Mouse (Mus musculus): Measurements from ENCODE around the gene Vwa1. TPM values are rescaled to one million over a fixed set of nuclear protein-coding genes. Genes with fewer than 3 reads are reported as not detected.
"Not testable (repeated sequence)": the region's sequence is repeated elsewhere in the genome, so short reads cannot be mapped to it uniquely, and the experiment has no call there.

The Vwa1 gene
- total and polyA plus RNA-seq, 3 experiments = 0.13 to 1.8 (median 0.15) TPM

GRCm38 (mm10) chr4:155790021-155790489 lies 15.6 kb upstream of the Vwa1 start, which contains the start of gene Ankrd65:
Ankrd65 (plus strand) TSS chr4:155790439.
- Histone ChIP-seq H3K4me1 (ENCODE audit: control insufficient read depth in 1 of 2, insufficient read depth in 2 of 2) (peaks cover 2 to 8% of the 10 kb centered on the region in 2 experiments; a peak in 3 of 4 replicates), H3K79me2 (replicated peaks; ENCODE audit: control insufficient read depth, extremely low read depth, insufficient read depth, poor library complexity, severe bottlenecking) (no peaks in the 10 kb centered on the region), H3K4me2 (ENCODE audit: insufficient read depth, low read depth, poor library complexity, severe bottlenecking) (no peak within 1 kb of the TSS), H3K27me3 (replicated peaks) (peaks cover 32% of the 10 kb centered on the region), H3K4me3 (replicated peaks in 1 of 3; ENCODE audit: low read depth in 2 of 3, low read length in 2 of 3, poor library complexity in 1 of 3) (no peak within 1 kb of the TSS), H3K9ac (ENCODE audit: insufficient read depth, low read depth) (no peak within 1 kb of the TSS), H3K9me3 (replicated peaks; ENCODE audit: low read length) (no peaks in the 10 kb centered on the region), H3K36me3 (replicated peaks in 1 of 2; ENCODE audit: control insufficient read depth in 1 of 2, insufficient read depth in 1 of 2, low read length in 1 of 2) (no peaks in the 10 kb centered on the region), H3K27ac (ENCODE audit: insufficient read depth, low read depth) (no peak within 1 kb of the TSS)
- dilution Hi-C loops (cut with MboI; ENCODE audit: extremely low pct_ligation_motif_present, extremely low pct_unique_long_range_greater_than_20kb, low sequenced_read_pairs) = no loop called here
- no peak for TF ChIP-seq CTCF (conservative IDR thresholded peaks at IDR 0.05 in 1 of 2, IDR thresholded peaks at IDR 0.05 in 1 of 2; ENCODE audit: low read depth in 2 of 2, low read length in 2 of 2)
- TF ChIP-seq SIN3A (IDR thresholded peaks at IDR 0.05; ENCODE audit: low read length) = no peak
- TF ChIP-seq JUN (IDR thresholded peaks at IDR 0.05; ENCODE audit: insufficient read depth, low read depth, low read length) = no peak
- TF ChIP-seq MXI1 (IDR thresholded peaks at IDR 0.05; ENCODE audit: low read depth, low read length) = no peak
- TF ChIP-seq EP300 (IDR thresholded peaks at IDR 0.05; ENCODE audit: low read length) = no peak
- no peak for TF ChIP-seq UBTF (IDR thresholded peaks at IDR 0.05; ENCODE audit: low read depth, low read length)
- no peak for TF ChIP-seq CHD1 (IDR thresholded peaks at IDR 0.05; ENCODE audit: low read depth, low read length)
- TF ChIP-seq ZMIZ1 (IDR thresholded peaks at IDR 0.05; ENCODE audit: low read depth, low read length) = no peak
- no peak for TF ChIP-seq TBP (conservative IDR thresholded peaks at IDR 0.05; ENCODE audit: low read depth, low read length)
- no peak for TF ChIP-seq USF1 (IDR thresholded peaks at IDR 0.05; ENCODE audit: low read depth, low read length)
- TF ChIP-seq IRF4 (IDR thresholded peaks at IDR 0.05; ENCODE audit: low read depth, low read length) = no peak
- TF ChIP-seq ZKSCAN1 (IDR thresholded peaks at IDR 0.05; ENCODE audit: borderline replicate concordance, low read depth, low read length) = no peak
- TF ChIP-seq PAX5 (IDR thresholded peaks at IDR 0.05; ENCODE audit: low read length) = no peak
- TF ChIP-seq MEF2A (IDR thresholded peaks at IDR 0.05; ENCODE audit: borderline replicate concordance, low read depth, low read length) = no peak
- no peak for TF ChIP-seq POLR2A (IDR thresholded peaks at IDR 0.05; ENCODE audit: low read depth, low read length)
- TF ChIP-seq MYC (IDR thresholded peaks at IDR 0.05; ENCODE audit: low read depth, low read length) = no peak
- TF ChIP-seq ZNF384 (IDR thresholded peaks at IDR 0.05; ENCODE audit: low read depth, low read length) = no peak
- TF ChIP-seq ETS1 (conservative IDR thresholded peaks at IDR 0.05; ENCODE audit: low read depth, low read length) = no peak
- TF ChIP-seq BHLHE40 (IDR thresholded peaks at IDR 0.05; ENCODE audit: low read depth, low read length) = no peak
- TF ChIP-seq SMC3 (IDR thresholded peaks at IDR 0.05; ENCODE audit: low read depth, low read length) = no peak
- in situ Hi-C loops (cut with MboI; ENCODE audit: low pct_ligation_motif_present, low pct_unique_long_range_greater_than_20kb, low sequenced_read_pairs) = no loop called here
- no peak for DNase-seq (ENCODE audit: extremely low read depth)

GRCm38 (mm10) chr4:155788833-155789232 lies 14.3 kb upstream of the Vwa1 start:
- DNase-seq (ENCODE audit: extremely low read depth); H3K79me2 ChIP-seq (replicated peaks; ENCODE audit: control insufficient read depth, extremely low read depth, insufficient read depth, poor library complexity, severe bottlenecking); H3K27ac ChIP-seq (ENCODE audit: insufficient read depth, low read depth); H3K36me3 ChIP-seq (replicated peaks in 1 of 2; ENCODE audit: control insufficient read depth in 1 of 2, insufficient read depth in 1 of 2, low read length in 1 of 2); H3K9ac ChIP-seq (ENCODE audit: insufficient read depth, low read depth); H3K4me2 ChIP-seq (ENCODE audit: insufficient read depth, low read depth, poor library complexity, severe bottlenecking); H3K4me3 ChIP-seq (replicated peaks in 1 of 3; ENCODE audit: low read depth in 2 of 3, low read length in 2 of 3, poor library complexity in 1 of 3); in situ Hi-C loops (cut with MboI; ENCODE audit: low pct_ligation_motif_present, low pct_unique_long_range_greater_than_20kb, low sequenced_read_pairs); H3K9me3 ChIP-seq (replicated peaks; ENCODE audit: low read length); dilution Hi-C loops (cut with MboI; ENCODE audit: extremely low pct_ligation_motif_present, extremely low pct_unique_long_range_greater_than_20kb, low sequenced_read_pairs): not testable (repeated sequence)
- Histone ChIP-seq H3K4me1 (ENCODE audit: control insufficient read depth in 1 of 2, insufficient read depth in 2 of 2) (peaks cover 2 to 14% of the 10 kb centered on the region in 2 experiments; a peak in 3 of 4 replicates), H3K27me3 (replicated peaks) (peaks cover 36% of the 10 kb centered on the region)

All from CH12.LX (cell line).